Mouse (Mus musculus): ENCODE measurements around the gene Ribc2. TPM values are rescaled to one million over a fixed set of nuclear protein-coding genes. Genes with fewer than 3 reads are reported as not detected.

Ribc2 gene
- not detected in 2 replicates for total RNA-seq (2017)

- peak in 1 of 2 experiments; percentile 39; a peak in 1 of 4 replicates for ATAC-seq (replicated peaks in 1 of 2; ENCODE audit: insufficient read depth in 1 of 2, low FRiP score in 2 of 2, low TSS enrichment in 1 of 2, low read depth in 1 of 2, poor library complexity in 2 of 2, severe bottlenecking in 2 of 2)
Observed at GRCm38 (mm10) chr15:85131275-85132192, at the start of gene Ribc2, which contains the start of gene Smc1b. TSS of gene Ribc2 (plus strand) at chr15:85132078. TSS of gene Smc1b (minus strand) at chr15:85131964.

GRCm38 (mm10) chr15:85085641-85086040, 46.2 kb upstream of the Ribc2 start:
- ATAC-seq (replicated peaks in 1 of 2; ENCODE audit: insufficient read depth in 1 of 2, low FRiP score in 2 of 2, low TSS enrichment in 1 of 2, low read depth in 1 of 2, poor library complexity in 2 of 2, severe bottlenecking in 2 of 2): no peak

- ATAC-seq (replicated peaks in 1 of 2; ENCODE audit: insufficient read depth in 1 of 2, low FRiP score in 2 of 2, low TSS enrichment in 1 of 2, low read depth in 1 of 2, poor library complexity in 2 of 2, severe bottlenecking in 2 of 2): no peak
Observed at GRCm38 (mm10) chr15:85132193-85132520, 279 bp downstream of the Ribc2 start.

GRCm38 (mm10) chr15:85135143-85135542, 3.3 kb downstream of the Ribc2 start:
- no peak for ATAC-seq (replicated peaks in 1 of 2; ENCODE audit: insufficient read depth in 1 of 2, low FRiP score in 2 of 2, low TSS enrichment in 1 of 2, low read depth in 1 of 2, poor library complexity in 2 of 2, severe bottlenecking in 2 of 2)

- no peak for ATAC-seq (replicated peaks in 1 of 2; ENCODE audit: insufficient read depth in 1 of 2, low FRiP score in 2 of 2, low TSS enrichment in 1 of 2, low read depth in 1 of 2, poor library complexity in 2 of 2, severe bottlenecking in 2 of 2)
Observed at GRCm38 (mm10) chr15:85141290-85141689, 9.4 kb downstream of the Ribc2 start.

- ATAC-seq (replicated peaks in 1 of 2; ENCODE audit: insufficient read depth in 1 of 2, low FRiP score in 2 of 2, low TSS enrichment in 1 of 2, low read depth in 1 of 2, poor library complexity in 2 of 2, severe bottlenecking in 2 of 2): no peak
Observed at GRCm38 (mm10) chr15:85142441-85142840, 10.6 kb downstream of the Ribc2 start.

GRCm38 (mm10) chr15:85143161-85143560, 11.3 kb downstream of the Ribc2 start:
- no peak for ATAC-seq (replicated peaks in 1 of 2; ENCODE audit: insufficient read depth in 1 of 2, low FRiP score in 2 of 2, low TSS enrichment in 1 of 2, low read depth in 1 of 2, poor library complexity in 2 of 2, severe bottlenecking in 2 of 2)

GRCm38 (mm10) chr15:85143747-85144146, 11.9 kb downstream of the Ribc2 start:
- ATAC-seq (replicated peaks in 1 of 2; ENCODE audit: insufficient read depth in 1 of 2, low FRiP score in 2 of 2, low TSS enrichment in 1 of 2, low read depth in 1 of 2, poor library complexity in 2 of 2, severe bottlenecking in 2 of 2): no peak

- no peak for ATAC-seq (replicated peaks in 1 of 2; ENCODE audit: insufficient read depth in 1 of 2, low FRiP score in 2 of 2, low TSS enrichment in 1 of 2, low read depth in 1 of 2, poor library complexity in 2 of 2, severe bottlenecking in 2 of 2)
Observed at GRCm38 (mm10) chr15:85144249-85144648, 12.4 kb downstream of the Ribc2 start.

GRCm38 (mm10) chr15:85151433-85151918, 19.6 kb downstream of the Ribc2 start:
- peak; percentile 82 for ATAC-seq (replicated peaks in 1 of 2; ENCODE audit: insufficient read depth in 1 of 2, low FRiP score in 2 of 2, low TSS enrichment in 1 of 2, low read depth in 1 of 2, poor library complexity in 2 of 2, severe bottlenecking in 2 of 2)

- no peak for ATAC-seq (replicated peaks in 1 of 2; ENCODE audit: insufficient read depth in 1 of 2, low FRiP score in 2 of 2, low TSS enrichment in 1 of 2, low read depth in 1 of 2, poor library complexity in 2 of 2, severe bottlenecking in 2 of 2)
Observed at GRCm38 (mm10) chr15:85152577-85152976, 20.7 kb downstream of the Ribc2 start.

- no peak for ATAC-seq (replicated peaks in 1 of 2; ENCODE audit: insufficient read depth in 1 of 2, low FRiP score in 2 of 2, low TSS enrichment in 1 of 2, low read depth in 1 of 2, poor library complexity in 2 of 2, severe bottlenecking in 2 of 2)
Observed at GRCm38 (mm10) chr15:85154091-85154490, 22.2 kb downstream of the Ribc2 start.

GRCm38 (mm10) chr15:85156198-85156597, 24.3 kb downstream of the Ribc2 start:
- ATAC-seq (replicated peaks in 1 of 2; ENCODE audit: insufficient read depth in 1 of 2, low FRiP score in 2 of 2, low TSS enrichment in 1 of 2, low read depth in 1 of 2, poor library complexity in 2 of 2, severe bottlenecking in 2 of 2): no peak

GRCm38 (mm10) chr15:85161416-85161815, 29.5 kb downstream of the Ribc2 start:
- ATAC-seq (replicated peaks in 1 of 2; ENCODE audit: insufficient read depth in 1 of 2, low FRiP score in 2 of 2, low TSS enrichment in 1 of 2, low read depth in 1 of 2, poor library complexity in 2 of 2, severe bottlenecking in 2 of 2): no peak

- ATAC-seq (replicated peaks in 1 of 2; ENCODE audit: insufficient read depth in 1 of 2, low FRiP score in 2 of 2, low TSS enrichment in 1 of 2, low read depth in 1 of 2, poor library complexity in 2 of 2, severe bottlenecking in 2 of 2): no peak
Observed at GRCm38 (mm10) chr15:85162693-85163663, 31.1 kb downstream of the Ribc2 start.

GRCm38 (mm10) chr15:85166433-85166933, 34.6 kb downstream of the Ribc2 start:
- ATAC-seq (replicated peaks in 1 of 2; ENCODE audit: insufficient read depth in 1 of 2, low FRiP score in 2 of 2, low TSS enrichment in 1 of 2, low read depth in 1 of 2, poor library complexity in 2 of 2, severe bottlenecking in 2 of 2): 0 out of 4 replicates have a peak, but pooled peaks of 1 of the 2 experiments have one; percentile 37

- ATAC-seq (replicated peaks in 1 of 2; ENCODE audit: insufficient read depth in 1 of 2, low FRiP score in 2 of 2, low TSS enrichment in 1 of 2, low read depth in 1 of 2, poor library complexity in 2 of 2, severe bottlenecking in 2 of 2): no peak
Observed at GRCm38 (mm10) chr15:85167086-85167679, 35.3 kb downstream of the Ribc2 start.
